Mouse (Mus musculus) ES-CJ7 (cell line): ENCODE results near the gene Polr2f.

Experiments
- DNase-seq: peaks from one replicate; pipeline ENCODE4 v3.0.0; 2011; ENCODE audit warnings: low read depth, low spot score

Polr2f gene

GRCm38 (mm10) chr15:79140866-79141565, at the start of gene Polr2f, which contains the start of gene 1700088E04Rik:
TSS of gene Polr2f (plus strand) at chr15:79141009.
TSS of gene 1700088E04Rik (minus strand) at chr15:79141253.
- DNase-seq: peak; percentile 97

DNA sequence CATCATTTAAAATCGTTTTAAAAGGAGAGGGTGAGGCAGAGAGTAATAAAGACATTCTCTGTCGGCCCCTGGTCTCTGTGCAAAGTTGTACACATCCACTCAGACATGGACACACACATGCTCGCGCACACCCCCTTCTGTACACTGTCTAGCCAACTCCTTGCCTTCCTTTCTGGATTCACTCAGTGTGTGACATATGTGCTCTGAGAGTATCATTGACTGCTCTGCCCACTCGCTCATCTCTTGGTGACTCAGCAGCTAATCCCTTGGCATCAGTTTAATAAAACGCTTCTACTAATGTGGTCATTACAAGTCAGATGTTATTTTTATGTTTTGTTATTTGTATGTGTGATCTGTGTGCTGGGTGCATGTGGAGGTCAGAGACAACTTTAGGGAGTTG, 48.5 kb upstream of the Polr2f start:
- DNase-seq: no peak

GRCm38 (mm10) chr15:79093083-79093839, 47.5 kb upstream of the Polr2f start:
- DNase-seq: no peak

DNA sequence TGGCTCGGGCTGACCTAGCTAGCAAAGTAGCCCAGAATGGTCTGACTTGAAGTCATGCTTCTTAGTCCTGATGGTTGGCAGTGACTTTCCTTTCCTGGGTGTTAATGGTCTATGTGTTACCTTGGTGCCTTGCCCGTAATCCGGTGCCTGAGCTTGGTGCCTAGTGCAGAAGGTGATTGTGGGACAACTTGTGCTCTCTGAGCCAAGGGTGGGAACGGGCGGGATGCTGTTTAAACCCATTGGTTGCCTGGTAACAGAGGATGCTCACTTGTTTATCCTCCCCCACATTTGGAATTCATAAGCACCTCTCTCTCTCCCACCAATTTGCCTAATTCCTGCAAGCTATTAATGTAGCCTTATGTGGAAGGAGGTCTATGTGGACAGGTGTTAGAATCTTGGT, 45.3 kb upstream of the Polr2f start:
- no peak for DNase-seq

- DNase-seq: no peak
These were observed 44.3 kb upstream of the Polr2f start for GRCm38 (mm10) chr15:79096556-79096955.

DNA sequence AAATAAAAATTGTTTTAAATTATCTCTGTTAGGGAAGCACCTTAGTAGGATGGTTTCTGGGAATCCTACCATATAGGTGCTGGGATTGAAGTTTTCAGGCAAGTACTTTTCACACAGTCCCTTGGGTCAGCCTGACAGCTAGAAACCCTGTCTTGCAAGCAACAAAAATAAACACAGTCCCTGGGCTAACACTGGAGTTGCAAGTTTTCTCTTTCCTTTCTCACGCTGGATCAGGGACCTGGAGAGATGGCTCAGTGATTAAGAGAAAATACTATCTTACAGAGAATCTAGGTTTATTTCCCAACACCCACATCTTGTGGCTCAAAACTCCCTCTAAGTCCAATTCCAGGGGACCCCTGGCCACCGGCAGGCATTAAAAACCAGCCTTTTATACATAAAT, 43.7 kb upstream of the Polr2f start:
- DNase-seq: no peak

DNA sequence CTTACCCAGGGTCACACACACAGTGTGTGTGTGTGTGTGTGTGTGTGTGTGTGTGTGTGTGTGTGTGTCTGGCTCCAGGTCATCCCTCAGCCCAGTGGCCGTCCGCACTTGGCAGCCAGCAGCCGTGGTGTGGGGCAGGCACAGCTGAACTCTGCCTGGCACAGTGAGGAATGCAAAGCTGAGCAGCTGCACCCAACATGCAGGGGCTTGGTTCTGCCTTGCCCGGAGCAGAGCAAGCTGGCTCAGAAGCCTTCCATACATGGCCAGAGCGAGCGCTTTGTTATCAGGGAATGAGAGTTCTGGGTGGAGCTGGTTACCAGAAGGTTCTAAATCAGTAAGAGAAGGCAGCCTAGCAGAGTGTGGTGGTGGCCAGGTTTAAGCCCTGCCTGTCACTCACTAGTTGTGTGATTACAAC, 43.2 kb upstream of the Polr2f start:
- no peak for DNase-seq

DNA sequence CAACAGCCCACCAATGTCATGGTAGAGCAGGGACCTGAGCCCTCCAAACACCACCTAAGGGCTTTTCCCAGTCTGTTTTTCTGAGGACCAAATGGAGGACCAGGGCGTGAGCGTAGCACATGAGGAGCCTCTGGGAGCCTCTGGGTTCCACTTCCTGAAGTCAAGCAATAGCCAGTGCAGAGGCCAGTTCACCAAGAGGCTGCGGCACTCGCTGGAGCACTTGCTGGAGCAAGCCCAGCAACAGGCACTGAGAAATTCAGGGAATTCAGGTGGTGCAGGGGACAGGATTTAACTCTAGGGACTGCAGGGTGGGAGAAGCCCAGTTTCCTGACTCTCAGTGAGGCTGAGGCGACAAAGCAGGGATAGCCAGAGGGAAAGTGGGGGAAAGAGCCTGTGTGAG, 42.6 kb upstream of the Polr2f start:
- DNase-seq: no peak

DNA sequence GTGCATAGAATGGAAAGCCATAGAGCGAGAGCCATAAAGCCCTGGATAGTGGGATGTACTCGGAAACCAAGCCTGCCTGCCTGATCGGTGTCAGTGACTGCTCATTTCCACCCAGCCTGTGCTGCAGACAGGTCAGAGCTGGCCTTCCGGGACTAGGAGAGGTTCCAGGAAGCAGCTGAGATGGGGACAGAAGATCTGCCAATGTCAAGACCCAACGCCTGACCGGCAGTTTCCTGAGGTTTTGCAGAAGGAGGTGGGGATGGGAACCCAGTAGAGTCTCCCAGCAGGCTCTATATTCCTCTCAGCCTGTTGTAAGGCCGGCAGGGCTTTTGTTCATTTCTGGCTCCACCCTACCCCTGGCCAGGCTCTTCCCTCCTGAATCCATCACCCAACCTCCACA, 41.9 kb upstream of the Polr2f start:
- DNase-seq: no peak

DNA sequence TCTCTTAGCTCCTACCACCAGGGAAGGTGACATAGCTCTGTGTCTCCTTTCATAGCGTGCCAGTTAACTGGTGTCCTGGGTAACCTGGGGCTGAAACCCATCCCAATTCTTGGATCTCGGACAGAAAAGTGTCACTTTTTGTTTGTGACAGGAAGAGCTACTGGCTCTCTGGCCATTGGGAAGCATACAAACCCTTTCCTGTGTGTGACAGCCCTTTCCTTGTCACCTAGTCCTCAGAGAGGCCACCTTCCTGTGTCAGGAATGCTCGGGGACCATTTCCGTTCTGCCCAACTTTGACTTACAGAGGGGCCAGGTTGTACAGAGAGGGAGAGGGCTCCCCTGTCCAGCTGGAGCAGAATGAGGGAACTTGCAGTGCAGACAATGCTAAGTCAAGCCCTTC, 41.4 kb upstream of the Polr2f start:
- no peak for DNase-seq

- DNase-seq: no peak
These were observed 40.4 kb upstream of the Polr2f start for GRCm38 (mm10) chr15:79100391-79100790.

- DNase-seq: no peak
These were observed 39.3 kb upstream of the Polr2f start for GRCm38 (mm10) chr15:79101531-79101930.

GRCm38 (mm10) chr15:79103264-79103663, 37.5 kb upstream of the Polr2f start:
- no peak for DNase-seq

- DNase-seq: no peak
These were observed 35.0 kb upstream of the Polr2f start for GRCm38 (mm10) chr15:79105804-79106203.

DNA sequence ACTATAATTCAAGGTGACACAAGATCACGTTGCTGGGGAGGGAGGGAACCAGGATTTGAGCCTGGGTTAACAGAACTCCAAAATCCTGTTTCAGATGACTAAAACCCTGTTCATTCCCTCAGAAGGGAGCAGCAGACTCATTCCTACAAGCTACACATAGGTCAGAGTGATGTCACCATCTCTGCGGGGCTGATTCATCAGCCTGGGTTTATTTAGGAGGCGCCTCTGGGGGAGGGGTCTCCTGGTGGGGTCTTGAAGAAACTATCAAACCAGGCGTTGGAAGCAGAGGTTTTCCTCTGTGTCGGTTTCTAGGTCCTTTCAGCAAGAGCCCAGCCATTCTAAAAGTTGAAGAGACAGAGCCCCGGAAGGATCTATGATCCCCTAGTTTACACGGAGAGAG, 32.8 kb upstream of the Polr2f start:
- no peak for DNase-seq

DNA sequence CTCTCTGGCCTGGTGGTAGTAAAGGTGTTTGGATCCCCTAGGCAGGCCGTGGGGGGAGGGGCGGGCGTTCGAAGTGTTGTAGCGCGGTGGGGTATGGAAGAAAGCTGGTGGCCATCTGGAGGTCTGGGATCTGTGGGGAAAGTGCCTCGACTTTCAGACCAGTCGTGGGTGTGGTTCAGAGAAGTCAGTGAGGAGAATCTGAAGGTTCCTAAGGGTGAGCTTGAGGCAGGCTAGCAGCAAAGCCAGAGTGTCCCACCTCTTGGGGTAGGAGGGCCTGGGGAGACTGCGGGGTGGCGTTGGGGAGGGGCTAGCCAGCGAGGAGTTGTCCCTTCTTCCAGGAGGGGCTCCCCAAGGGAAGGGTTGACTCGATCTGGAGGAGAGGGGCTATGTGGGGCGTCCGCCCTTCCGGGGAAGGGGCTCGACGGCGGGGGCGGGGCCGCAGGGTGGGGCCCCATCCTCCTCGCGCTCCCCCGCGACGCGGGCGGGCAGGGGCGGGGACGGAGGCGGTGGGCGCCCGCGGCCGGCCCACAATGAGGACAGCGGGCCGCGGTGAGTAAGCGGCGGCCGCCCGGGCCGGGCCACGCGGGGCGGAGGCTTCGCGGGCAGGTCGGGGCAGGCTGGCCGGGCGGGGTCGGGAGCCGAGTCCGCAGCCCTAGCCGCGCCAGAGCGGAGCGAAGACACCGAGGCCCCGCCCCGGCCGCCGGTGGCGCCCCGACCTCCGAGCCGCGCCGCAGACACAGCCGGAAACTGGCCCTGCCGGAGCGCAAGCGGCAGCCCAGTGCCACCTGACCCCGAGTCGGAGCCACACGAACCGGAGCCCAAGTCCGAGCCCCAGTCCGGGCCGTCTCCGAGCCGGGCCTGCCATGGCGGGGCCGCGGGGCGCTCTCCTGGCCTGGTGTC, 32.1 kb upstream of the Polr2f start, which contains the start of gene Micall1:
TSS of gene Micall1 (plus strand) at position 478 of the 900 bp plus-strand sequence.
- peak; percentile 50 for DNase-seq

DNA sequence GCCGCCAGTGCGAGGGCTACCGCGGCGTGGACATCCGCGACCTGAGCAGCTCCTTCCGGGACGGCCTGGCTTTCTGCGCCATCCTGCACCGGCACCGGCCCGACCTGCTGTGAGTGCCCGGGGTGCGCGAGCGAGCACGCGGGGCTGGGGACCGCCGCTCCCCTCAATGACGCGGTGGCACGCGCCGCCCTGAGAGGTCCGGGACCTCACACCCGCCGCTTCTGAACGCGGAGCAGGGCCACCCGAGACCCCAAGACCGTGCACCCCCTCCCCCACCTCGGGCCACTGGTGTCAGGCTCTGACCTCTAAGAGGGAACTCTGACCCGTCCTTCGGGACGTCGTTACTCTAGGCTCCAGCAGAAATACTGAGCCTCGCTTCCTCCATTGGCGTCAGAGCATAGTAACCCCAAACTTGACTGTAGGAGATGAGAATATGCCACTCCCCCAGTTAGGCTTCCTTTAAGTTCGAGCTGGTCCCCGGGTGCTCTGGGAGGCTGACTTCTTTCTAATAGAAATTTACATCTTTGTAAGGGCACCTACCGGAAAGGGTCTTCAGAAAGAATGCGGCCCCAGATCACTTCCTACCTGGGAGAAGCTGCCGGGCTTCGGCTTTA, 31.4 kb upstream of the Polr2f start:
- no peak for DNase-seq

- DNase-seq: no peak
These were observed 30.8 kb upstream of the Polr2f start for GRCm38 (mm10) chr15:79110031-79110430.

DNA sequence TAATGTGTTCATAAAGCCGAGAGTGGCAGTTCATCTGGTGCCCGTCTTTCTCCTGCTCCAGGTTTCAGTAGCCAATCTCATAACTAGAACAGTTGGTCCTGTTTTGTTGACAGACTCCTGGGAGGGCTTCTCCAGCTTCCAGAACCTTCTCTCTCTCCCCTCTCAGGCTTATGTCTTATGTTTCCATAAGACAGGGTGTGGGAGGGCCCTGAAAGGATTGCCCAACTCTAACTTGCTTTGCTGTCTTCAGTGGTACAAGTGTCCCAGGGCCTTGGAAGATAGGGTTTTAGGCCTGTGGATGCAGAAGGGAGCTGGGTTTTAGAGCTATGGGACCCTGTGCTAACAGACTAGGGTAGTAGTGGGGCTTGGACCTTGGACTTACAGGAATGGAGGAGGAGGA, 30.3 kb upstream of the Polr2f start:
- DNase-seq: no peak

DNA sequence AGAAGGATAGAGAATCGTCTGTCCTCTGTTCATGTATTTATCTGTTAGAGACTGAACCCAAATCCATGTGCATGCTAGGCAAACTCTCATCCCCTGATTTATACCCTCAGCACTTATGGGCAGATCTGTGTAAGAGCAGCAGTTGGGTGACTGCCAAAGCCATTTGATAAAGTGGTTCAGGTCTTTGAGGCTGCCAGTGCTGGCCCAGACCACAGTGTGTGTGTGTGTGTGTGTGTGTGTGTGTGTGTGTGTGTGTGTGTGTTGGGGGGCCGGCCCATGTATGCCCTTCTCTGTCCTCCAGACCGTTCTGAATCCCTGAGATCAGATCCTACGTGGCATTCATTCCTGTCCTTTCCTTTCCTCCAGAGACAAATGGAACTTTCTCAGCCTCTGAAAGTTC, 29.0 kb upstream of the Polr2f start:
- DNase-seq: no peak

DNA sequence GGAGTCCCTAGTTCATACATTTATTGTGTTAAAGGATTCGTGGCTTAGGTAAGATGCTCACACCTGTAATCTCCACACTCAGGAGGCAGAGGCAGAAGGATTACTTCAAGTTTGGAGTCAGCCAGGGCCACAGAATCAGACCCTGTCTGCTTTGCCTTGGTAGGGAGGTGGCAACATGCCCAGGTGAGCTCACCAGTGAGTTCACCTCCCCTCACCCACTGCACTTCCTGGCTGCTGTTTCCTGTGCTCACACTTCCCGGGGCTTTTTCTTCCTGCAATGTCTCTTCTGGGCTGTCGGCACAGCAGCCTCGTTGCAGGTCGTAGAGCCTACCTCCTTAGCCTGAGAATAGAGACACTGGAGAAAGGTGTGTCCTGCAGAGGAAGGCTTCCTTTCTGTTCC, 25.5 kb upstream of the Polr2f start:
- DNase-seq: no peak

DNA sequence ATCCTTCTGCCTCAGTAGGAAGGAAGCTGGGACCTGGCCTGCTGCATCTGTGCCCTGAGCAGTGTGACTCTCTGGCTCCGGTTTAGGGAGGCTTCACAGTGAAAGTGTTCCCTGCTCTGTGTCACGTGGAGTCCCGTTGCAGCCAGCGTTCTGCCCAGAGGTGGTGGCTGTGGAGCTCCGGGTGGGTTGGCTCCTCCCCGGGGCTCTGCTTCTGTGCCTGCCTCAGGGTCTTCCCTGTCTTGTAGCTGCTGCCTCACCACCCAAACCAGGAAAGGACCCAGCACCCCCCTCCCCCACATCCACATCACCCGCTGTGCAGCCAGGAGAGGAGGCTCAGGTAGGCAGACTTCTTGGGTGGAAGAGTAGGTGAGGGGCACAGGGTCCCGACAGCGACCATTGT, 21.3 kb upstream of the Polr2f start:
- no peak for DNase-seq
